Mouse (Mus musculus): ENCODE data around the gene Gm17374.
A peak's percentile ranks its signal among the peaks of the same experiment; 100 is the strongest.
"Not testable (repeated sequence)": the region's sequence is repeated elsewhere in the genome, so short reads cannot be mapped to it uniquely, and the experiment has no call there.

Gene Gm17374

GRCm38 (mm10) chr2:140151743-140152142 lies at the start of gene Gm17374:
Gene Gm17374, plus strand, starts transcription at chr2:140152043.
- DNase-seq (ENCODE audit: low spot score), result not testable (repeated sequence)

- DNase-seq (ENCODE audit: low spot score), result no peak
These were observed 46.9 kb upstream of the Gm17374 start for GRCm38 (mm10) chr2:140104951-140105350.

GRCm38 (mm10) chr2:140107641-140108040 lies 44.2 kb upstream of the Gm17374 start:
- peak; percentile 28 for DNase-seq (ENCODE audit: low spot score)

- DNase-seq (ENCODE audit: low spot score), result no peak
These were observed 42.9 kb upstream of the Gm17374 start for GRCm38 (mm10) chr2:140108945-140109344.

- no peak for DNase-seq (ENCODE audit: low spot score)
These were observed 38.0 kb upstream of the Gm17374 start for GRCm38 (mm10) chr2:140113851-140114250.

- no peak for DNase-seq (ENCODE audit: low spot score)
These were observed 26.3 kb upstream of the Gm17374 start for GRCm38 (mm10) chr2:140125516-140125915.

GRCm38 (mm10) chr2:140159186-140159730 lies 7.4 kb downstream of the Gm17374 start:
- DNase-seq (ENCODE audit: low spot score), result peak; percentile 58

GRCm38 (mm10) chr2:140163351-140163854 lies 11.6 kb downstream of the Gm17374 start:
- DNase-seq (ENCODE audit: low spot score), result no peak

- DNase-seq (ENCODE audit: low spot score), result no peak
These were observed 17.2 kb downstream of the Gm17374 start for GRCm38 (mm10) chr2:140169057-140169456.

- peak; percentile 98 for DNase-seq (ENCODE audit: low spot score)
These were observed 18.4 kb downstream of the Gm17374 start, which contains the start of the genes Esf1 and Ndufaf5 for GRCm38 (mm10) chr2:140170127-140170802. Gene Esf1, minus strand, starts transcription at chr2:140170564. Gene Ndufaf5, plus strand, starts transcription at chr2:140170649.

GRCm38 (mm10) chr2:140170803-140171553 lies 19.1 kb downstream of the Gm17374 start:
- DNase-seq (ENCODE audit: low spot score), result peak; percentile 22

- DNase-seq (ENCODE audit: low spot score), result not testable (repeated sequence)
These were observed 33.9 kb downstream of the Gm17374 start for GRCm38 (mm10) chr2:140185685-140186210.

GRCm38 (mm10) chr2:140200713-140201112 lies 48.9 kb downstream of the Gm17374 start:
- DNase-seq (ENCODE audit: low spot score), result peak; percentile 12

- no peak for DNase-seq (ENCODE audit: low spot score)
These were observed 50.7 kb downstream of the Gm17374 start for GRCm38 (mm10) chr2:140202573-140202972.

Measured in adipocyte (in vitro differentiated cells).